ENCODE assay signal across 8 mouse cellular contexts in genomic region chr3:153984428-153985340, GRCm38 (mm10). TPM values are rescaled to one million over a fixed set of nuclear protein-coding genes. Genes with fewer than 3 reads are reported as not detected.
DNase-seq lines count a peak whose midpoint lies in the region; ATAC-seq and TF ChIP-seq lines count a peak whose summit lies in the region.

No protein-coding gene starts in this region.

- no peaks in the 10 kb centered on the region for H3K36me3 ChIP-seq in forebrain, embryonic 11.5 days (ENCODE audit: control insufficient read depth, insufficient read depth, low read length)
- no peaks in the 10 kb centered on the region for H3K36me3 ChIP-seq in forebrain, embryonic 12.5 days (replicated peaks)
- no peaks in the 10 kb centered on the region for H3K36me3 ChIP-seq in hindbrain, embryonic 11.5 days (ENCODE audit: control insufficient read depth, insufficient read depth, low read length)

- intact Hi-C loops in left cerebral cortex, postnatal 14 days (cut with DNase I), result no loop called here

- TF ChIP-seq CTCF in cerebellum, adult 2 months (IDR thresholded peaks at IDR 0.05; ENCODE audit: borderline replicate concordance, insufficient read depth, low read depth, low read length), result peak; percentile 67

- ATAC-seq in forebrain, embryonic 11.5 days (replicated peaks; ENCODE audit: low FRiP score), result peak; percentile 66
- no peak; the same call in 1 of the 2 replicates for ATAC-seq in forebrain, embryonic 12.5 days (ENCODE audit: low FRiP score)
- ATAC-seq in hindbrain, embryonic 11.5 days (ENCODE audit: low FRiP score), result peak; percentile 67

- H3K9me3 ChIP-seq in forebrain, embryonic 11.5 days (ENCODE audit: control insufficient read depth, low read length), result no peaks in the 10 kb centered on the region
- H3K9me3 ChIP-seq in forebrain, embryonic 12.5 days, result no peaks in the 10 kb centered on the region
- no peaks in the 10 kb centered on the region; the same call in 1 of the 2 replicates for H3K9me3 ChIP-seq in hindbrain, embryonic 11.5 days (ENCODE audit: control insufficient read depth, low read length)

- H3K4me2 ChIP-seq in forebrain, embryonic 11.5 days (ENCODE audit: low read depth, low read length, severe bottlenecking), result no peak overlapping the region
- H3K4me2 ChIP-seq in forebrain, embryonic 12.5 days, result no peak overlapping the region
- no peak overlapping the region for H3K4me2 ChIP-seq in hindbrain, embryonic 11.5 days (replicated peaks; ENCODE audit: low read depth, low read length)

- H3K4me3 ChIP-seq in forebrain, embryonic 11.5 days (ENCODE audit: low read depth, low read length), result no peak overlapping the region
- H3K4me3 ChIP-seq in forebrain, embryonic 12.5 days (replicated peaks), result no peak overlapping the region
- H3K4me3 ChIP-seq in cerebellum, adult 2 months (replicated peaks; ENCODE audit: insufficient read depth, low read depth, low read length), result no peak overlapping the region
- no peak overlapping the region for H3K4me3 ChIP-seq in hindbrain, embryonic 11.5 days (ENCODE audit: low read depth, low read length)

- 62% methylated on average over 10 of the region's 10 CpGs for WGBS in forebrain, embryonic 11.5 days
- WGBS in forebrain, embryonic 12.5 days, result 58% methylated on average over 10 of the region's 10 CpGs
- 61% methylated on average over 10 of the region's 10 CpGs for WGBS in cerebellum, adult 2 months
- WGBS in hindbrain, embryonic 11.5 days, result 60% methylated on average over 10 of the region's 10 CpGs

- no peak overlapping the region for H3K9ac ChIP-seq in forebrain, embryonic 11.5 days (ENCODE audit: low read length)
- no peak overlapping the region for H3K9ac ChIP-seq in forebrain, embryonic 12.5 days
- H3K9ac ChIP-seq in hindbrain, embryonic 11.5 days (ENCODE audit: low read depth, low read length), result no peak overlapping the region

- H3K27me3 ChIP-seq in forebrain, embryonic 11.5 days (ENCODE audit: control insufficient read depth, insufficient read depth, low read length), result no peaks in the 10 kb centered on the region
- H3K27me3 ChIP-seq in forebrain, embryonic 12.5 days, result no peaks in the 10 kb centered on the region
- no peaks in the 10 kb centered on the region for H3K27me3 ChIP-seq in cerebellum, adult 2 months (ENCODE audit: control insufficient read depth, insufficient read depth, low read length)
- no peaks in the 10 kb centered on the region for H3K27me3 ChIP-seq in hindbrain, embryonic 11.5 days (ENCODE audit: control insufficient read depth, insufficient read depth, low read length)

- no peak for TF ChIP-seq POLR2A in cerebellum, adult 2 months (IDR thresholded peaks at IDR 0.05; ENCODE audit: borderline replicate concordance, insufficient read depth, low read length)

- no peak overlapping the region for H3K27ac ChIP-seq in forebrain, embryonic 11.5 days (ENCODE audit: low read depth, low read length)
- H3K27ac ChIP-seq in forebrain, embryonic 12.5 days, result no peak overlapping the region
- no peak overlapping the region for H3K27ac ChIP-seq in cerebellum, adult 2 months (ENCODE audit: insufficient read depth, low read length)
- no peak overlapping the region for H3K27ac ChIP-seq in hindbrain, embryonic 11.5 days (ENCODE audit: low read depth, low read length)

- no peak for DNase-seq in forebrain, embryonic 11.5 days (ENCODE audit: low spot score)
- peak; percentile 20 for DNase-seq in 416B (ENCODE audit: low read depth)
- DNase-seq in cerebellum, adult 2 months, result peak; percentile 22 to 27
- peak; percentile 45 for DNase-seq in hindbrain, embryonic 11.5 days (ENCODE audit: low spot score)
- DNase-seq in left cerebral cortex, postnatal 14 days (ENCODE audit: low spot score in 2 of 2), result peak; percentile 31 to 49
- peak; percentile 14 for DNase-seq in naive thymus-derived CD4-positive, alpha-beta T cell, adult 2 months (ENCODE audit: low read depth)
- DNase-seq in urinary bladder, adult 2 months (ENCODE audit: low spot score), result no peak

- no peaks in the 10 kb centered on the region for H3K4me1 ChIP-seq in forebrain, embryonic 11.5 days (replicated peaks; ENCODE audit: control insufficient read depth, insufficient read depth, low read length)
- H3K4me1 ChIP-seq in forebrain, embryonic 12.5 days, result no peaks in the 10 kb centered on the region
- peaks cover 2% of the 10 kb centered on the region; the same call in 1 of the 2 replicates for H3K4me1 ChIP-seq in cerebellum, adult 2 months (ENCODE audit: control insufficient read depth, insufficient read depth, low read length)
- no peaks in the 10 kb centered on the region for H3K4me1 ChIP-seq in hindbrain, embryonic 11.5 days (replicated peaks; ENCODE audit: control insufficient read depth, insufficient read depth, low read length)

RNA-seq across cellular contexts. Expression of gene Slc44a5, which starts 11.4 kb away (rescaled TPM):
- 2.2 TPM in 2 replicates for polyA plus RNA-seq in forebrain, embryonic 11.5 days (2014; fragmentation: Nextera tagmentation; extraction: Ambion mirVana)
- 4.7 and 4.8 TPM in 2 replicates for polyA plus RNA-seq in forebrain, embryonic 12.5 days (2016; fragmentation: Nextera tagmentation; extraction: Ambion mirVana)
- 3.4 and 3.8 TPM in 2 replicates for polyA plus RNA-seq in cerebellum, adult 2 months (2012; rRNA removed)
- polyA plus RNA-seq in hindbrain, embryonic 11.5 days (2014; fragmentation: Nextera tagmentation; extraction: Ambion mirVana), result 6.2 and 8.1 TPM in 2 replicates
- total RNA-seq in left cerebral cortex, postnatal 14 days (2021), result 10 to 100 TPM; 12.5 to 13.9 TPM
- polyA plus RNA-seq in urinary bladder, adult 2 months (2012; rRNA removed), result 0.09 and 0.12 TPM in 2 replicates

RNA-seq across cellular contexts. Expression of gene Acadm, which starts 40.3 kb away (rescaled TPM):
- 40.6 and 44.0 TPM in 2 replicates for polyA plus RNA-seq in forebrain, embryonic 11.5 days (2014; fragmentation: Nextera tagmentation; extraction: Ambion mirVana)
- polyA plus RNA-seq in forebrain, embryonic 12.5 days (2016; fragmentation: Nextera tagmentation; extraction: Ambion mirVana), result 43.4 and 45.1 TPM in 2 replicates
- polyA plus RNA-seq in cerebellum, adult 2 months (2012; rRNA removed), result 58.4 and 59.4 TPM in 2 replicates
- polyA plus RNA-seq in hindbrain, embryonic 11.5 days (2014; fragmentation: Nextera tagmentation; extraction: Ambion mirVana), result 55.0 and 63.6 TPM in 2 replicates
- total RNA-seq in left cerebral cortex, postnatal 14 days (2021), result 10 to 100 TPM; 33.9 to 34.2 TPM
- polyA plus RNA-seq in urinary bladder, adult 2 months (2012; rRNA removed), result 109 and 111 TPM in 2 replicates

Comparison
In these comparisons a context has a peak if more than half of its experiments do, and no peak if none do; other contexts are left out.
1. DNase-seq: peak in 416B (single experiment), cerebellum, adult 2 months (2 of 2), hindbrain, embryonic 11.5 days (single experiment), left cerebral cortex, postnatal 14 days (2 of 2) and naive thymus-derived CD4-positive, alpha-beta T cell, adult 2 months (single experiment); none in forebrain, embryonic 11.5 days (single experiment) and urinary bladder, adult 2 months (single experiment).